Mouse (Mus musculus) intestine, embryonic 14.5 days (tissue): ENCODE measurements around the gene Nuak1. TPM values are rescaled to one million over a fixed set of nuclear protein-coding genes. Genes with fewer than 3 reads are reported as not detected.

Experiments
- ATAC-seq: fragments of 200-750 bp; cut with Nextera tagmentation; replicated peaks from 2 replicates; pipeline ENCODE4 v1.8.0; 2017; ENCODE audit warnings: low read depth, moderate number of reproducible peaks, moderate TSS enrichment, moderate library complexity; ENCODE audit not compliant: low FRiP score, low TSS enrichment
- DNase-seq: peaks from one replicate; pipeline ENCODE4 v3.0.0-alpha.2; 2018; ENCODE audit warnings: low spot score
- H3K27ac ChIP-seq: fragments of 300-500 bp; sonication (generic); 2 replicates; pipeline ENCODE4 v1.5.1; 2014; ENCODE audit warnings: low read depth, mild to moderate bottlenecking, control low read depth
- H3K27me3 ChIP-seq: fragments of 300-500 bp; sonication (generic); replicated peaks from 2 replicates; pipeline ENCODE4 v1.6.1; 2014; ENCODE audit warnings: low read length, control low read depth; ENCODE audit not compliant: control insufficient read depth, insufficient read depth
- H3K36me3 ChIP-seq: fragments of 300-500 bp; sonication (generic); 2 replicates; pipeline ENCODE4 v1.6.1; 2014; ENCODE audit warnings: low read length, control low read depth; ENCODE audit not compliant: control insufficient read depth, insufficient read depth
- H3K4me1 ChIP-seq: fragments of 300-500 bp; sonication (generic); replicated peaks from 2 replicates; pipeline ENCODE4 v1.6.1; 2014; ENCODE audit warnings: low read length, control low read depth, mixed read lengths; ENCODE audit not compliant: control insufficient read depth, insufficient read depth
- H3K4me2 ChIP-seq: fragments of 300-500 bp; sonication (generic); 2 replicates; pipeline ENCODE4 v1.6.1; 2014; ENCODE audit warnings: low read length
- H3K4me3 ChIP-seq: fragments of 300-500 bp; sonication (generic); 2 replicates; pipeline ENCODE4 v1.5.1; 2014; ENCODE audit warnings: low read depth, low read length, control low read depth, mixed read lengths
- H3K9ac ChIP-seq: fragments of 300-500 bp; sonication (generic); 2 replicates; pipeline ENCODE4 v1.6.1; 2014; ENCODE audit warnings: mild to moderate bottlenecking, low read length
- H3K9me3 ChIP-seq: fragments of 300-500 bp; sonication (generic); 2 replicates; pipeline ENCODE4 v1.6.1; 2016; ENCODE audit warnings: low read length, control low read depth; ENCODE audit not compliant: control insufficient read depth
- WGBS: fragments of 180-500 bp; shearing (Covaris S2); extraction: QIAGEN DNeasy Blood & Tissue Kit; methylation state at CpG from one replicate; pipeline ENCODE4 v1.1.7; 2014; 5-methylcytosine and 5-hydroxymethylcytosine counted together
- polyA plus RNA-seq: library from polyadenylated mRNA; unstranded; fragments of >200 nt; fragmentation: Nextera tagmentation; extraction: Ambion mirVana; gene quantifications from 2 replicates; pipeline ENCODE4 v1.2.1, GENCODE M21; 2014

Nuak1 gene
- polyA plus RNA-seq, 1 experiment from 2014 or later = 0.93 TPM

DNA sequence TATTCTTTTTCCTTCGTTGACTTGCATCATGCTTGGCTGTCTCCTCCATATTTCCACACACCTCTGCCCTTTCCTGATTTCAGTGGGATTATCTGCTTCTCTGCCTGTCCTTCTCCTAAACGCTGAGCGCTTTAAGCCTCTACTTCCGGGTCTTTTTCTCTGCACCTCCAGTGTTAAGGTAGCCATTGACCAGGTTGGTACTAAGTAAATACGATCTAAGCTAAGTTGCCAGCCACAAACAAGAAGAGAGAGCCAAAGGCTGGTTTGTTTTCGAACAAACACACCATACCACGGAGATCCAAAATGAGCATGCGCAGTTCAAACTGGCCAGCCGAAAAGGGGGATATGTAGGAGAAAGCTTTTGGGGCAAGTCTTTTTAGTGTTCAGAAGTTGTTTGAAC lies 17.1 kb upstream of the Nuak1 start:
- Histone ChIP-seq H3K27ac (no peak overlapping the region), H3K27me3 (no peaks in the 10 kb centered on the region), H3K9me3 (no peaks in the 10 kb centered on the region), H3K36me3 (no peaks in the 10 kb centered on the region), H3K4me1 (no peaks in the 10 kb centered on the region), H3K9ac (no peak overlapping the region), H3K4me2 (no peak overlapping the region), H3K4me3 (no peak overlapping the region)
- ATAC-seq (no peak), DNase-seq (no peak)
- 80% methylated on average over 9 of the region's 9 CpGs for WGBS

DNA sequence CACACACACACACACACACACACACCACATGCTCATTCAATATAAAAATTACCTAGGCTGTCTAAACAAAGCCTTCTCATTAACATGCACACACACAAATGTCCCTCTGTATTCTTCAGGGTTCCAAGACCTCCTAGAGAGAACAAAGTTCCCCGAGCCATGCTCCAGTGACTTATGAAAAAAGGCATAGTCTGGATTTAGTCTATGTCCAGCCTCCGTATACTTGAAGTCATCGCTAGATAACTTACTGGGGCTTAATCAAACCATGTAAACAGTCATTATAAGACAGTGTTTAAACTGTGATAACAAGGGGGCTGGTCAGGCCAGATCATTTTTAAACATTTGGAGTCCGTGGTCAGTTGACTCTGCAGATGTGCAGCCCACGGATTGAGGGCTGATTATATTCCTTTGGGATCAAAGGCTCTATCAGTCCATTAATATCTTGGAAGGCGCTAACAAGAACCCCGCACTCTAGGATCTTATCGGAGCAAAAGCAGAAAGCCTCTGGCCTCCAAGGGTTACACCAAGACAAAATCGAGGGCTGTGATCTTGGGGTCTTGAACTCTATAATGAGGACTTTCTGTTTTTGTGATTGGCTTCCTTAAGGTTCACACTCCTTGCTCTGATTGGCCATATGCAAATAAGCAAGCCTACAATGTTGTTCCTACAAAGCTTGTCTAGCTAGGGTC lies 16.4 kb upstream of the Nuak1 start:
- DNase-seq (no peak), ATAC-seq (no peak)
- no peak overlapping the region for H3K4me2 ChIP-seq
- no peak overlapping the region for H3K4me3 ChIP-seq
- H3K9ac ChIP-seq = no peak overlapping the region
- no peaks in the 10 kb centered on the region for H3K9me3 ChIP-seq
- H3K36me3 ChIP-seq = no peaks in the 10 kb centered on the region
- H3K27me3 ChIP-seq = no peaks in the 10 kb centered on the region
- no peak overlapping the region for H3K27ac ChIP-seq
- no peaks in the 10 kb centered on the region for H3K4me1 ChIP-seq
- 41% methylated on average over 9 of the region's 9 CpGs for WGBS

DNA sequence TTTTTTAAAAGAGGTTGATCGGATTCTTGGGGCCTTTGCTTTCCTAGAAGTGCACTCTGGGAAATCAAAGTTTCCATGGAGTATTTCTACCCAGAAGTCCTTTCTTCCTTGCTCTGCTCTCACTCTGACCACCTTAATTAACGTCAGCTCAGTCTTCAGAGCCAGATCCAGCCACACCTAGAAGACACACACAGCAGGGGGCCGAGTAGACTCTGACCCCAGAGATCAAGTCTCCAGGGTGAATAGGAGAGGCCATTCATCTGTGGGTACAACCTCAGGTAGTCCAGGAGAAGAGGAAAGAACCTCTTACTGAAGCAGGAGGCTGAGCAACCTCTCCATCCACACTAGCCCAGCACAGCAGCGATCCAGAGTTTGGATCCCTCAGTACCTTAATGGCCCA lies 11.5 kb upstream of the Nuak1 start:
- no peaks in the 10 kb centered on the region for H3K27me3 ChIP-seq
- no peak overlapping the region for H3K4me3 ChIP-seq
- DNase-seq = no peak
- 66% methylated on average over 4 of the region's 4 CpGs for WGBS
- H3K4me1 ChIP-seq = no peaks in the 10 kb centered on the region; the same call in 1 of the 2 replicates
- H3K4me2 ChIP-seq = no peak overlapping the region
- H3K9me3 ChIP-seq = no peaks in the 10 kb centered on the region
- ATAC-seq = no peak
- no peak overlapping the region for H3K9ac ChIP-seq
- H3K27ac ChIP-seq = no peak overlapping the region
- H3K36me3 ChIP-seq = no peaks in the 10 kb centered on the region

DNA sequence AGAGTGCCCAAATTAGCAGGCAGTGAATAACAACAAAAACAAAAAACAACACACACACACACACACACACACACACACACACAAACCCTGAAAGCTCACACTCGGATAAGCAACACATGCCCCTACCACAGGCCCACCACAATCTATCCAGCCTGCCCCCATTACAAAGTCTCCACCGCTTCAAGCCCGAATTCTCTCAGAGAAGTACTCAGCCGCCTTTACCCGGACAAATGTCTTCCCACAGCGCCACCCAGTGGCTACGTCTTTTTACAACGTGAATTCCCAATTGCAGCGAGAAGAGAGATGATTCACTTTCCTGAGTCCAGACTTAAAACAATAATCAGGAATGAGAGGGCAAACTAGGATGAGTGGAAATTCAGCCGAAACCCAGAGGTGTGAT lies 10.3 kb upstream of the Nuak1 start:
- DNase-seq = peak; percentile 96
- no peak overlapping the region for H3K9ac ChIP-seq
- no peak overlapping the region for H3K4me2 ChIP-seq
- H3K9me3 ChIP-seq = no peaks in the 10 kb centered on the region
- no peak overlapping the region for H3K27ac ChIP-seq
- 5% methylated on average over 10 of the region's 10 CpGs for WGBS
- H3K4me1 ChIP-seq = no peaks in the 10 kb centered on the region; the same call in 1 of the 2 replicates
- H3K36me3 ChIP-seq = no peaks in the 10 kb centered on the region
- peak; percentile 68 for ATAC-seq
- no peak overlapping the region for H3K4me3 ChIP-seq
- H3K27me3 ChIP-seq = no peaks in the 10 kb centered on the region

DNA sequence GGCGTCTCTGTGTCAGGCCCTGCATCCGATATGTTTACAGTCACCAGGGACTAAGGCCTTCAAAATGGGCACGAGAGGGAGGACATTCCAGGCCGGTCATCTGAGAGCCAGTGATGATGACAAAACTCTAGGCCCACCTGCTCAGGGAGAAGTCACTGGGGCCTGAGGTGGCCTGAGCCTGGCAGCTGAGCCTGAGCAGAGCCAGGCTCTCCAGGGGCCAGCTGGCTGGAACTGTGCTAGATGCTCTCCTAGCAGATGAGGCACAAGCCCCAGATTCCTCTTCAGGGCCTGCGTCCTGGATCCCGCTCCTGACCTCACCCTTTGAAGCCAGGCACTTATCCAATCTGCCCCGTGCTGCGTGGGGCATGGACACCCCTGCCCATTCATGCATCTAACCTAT lies 9.3 kb upstream of the Nuak1 start:
- Histone ChIP-seq H3K4me3 (no peak overlapping the region), H3K9me3 (no peaks in the 10 kb centered on the region), H3K36me3 (no peaks in the 10 kb centered on the region), H3K9ac (no peak overlapping the region), H3K27ac (no peak overlapping the region), H3K4me1 (no peaks in the 10 kb centered on the region; the same call in 1 of the 2 replicates), H3K27me3 (no peaks in the 10 kb centered on the region), H3K4me2 (no peak overlapping the region)
- whole genome bisulfite sequencing = 75% methylated on average over 8 of the region's 8 CpGs
- ATAC-seq = no peak
- no peak for DNase-seq

DNA sequence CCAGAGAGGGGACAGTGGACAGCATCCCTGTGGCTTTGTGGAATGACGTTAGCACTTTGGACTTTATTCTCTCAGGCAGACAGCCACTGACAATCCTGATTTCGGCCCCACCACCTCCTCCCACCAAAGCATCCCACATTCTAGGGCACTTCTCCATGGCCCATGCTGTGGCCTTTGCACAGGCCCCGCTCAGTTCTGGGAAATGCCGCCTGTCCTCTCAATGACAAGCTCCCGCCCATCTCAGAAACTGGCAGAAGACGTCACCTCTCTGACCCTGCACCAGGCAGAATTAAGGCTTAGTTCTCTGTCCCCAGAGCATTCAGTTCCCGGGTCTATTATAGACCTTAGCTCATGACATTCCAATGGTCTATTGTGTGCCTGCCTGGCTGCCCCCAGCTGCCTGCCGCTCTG lies 7.0 kb upstream of the Nuak1 start:
- DNase-seq (no peak), ATAC-seq (no peak)
- Histone ChIP-seq H3K9me3 (no peaks in the 10 kb centered on the region), H3K4me2 (no peak overlapping the region), H3K27ac (no peak overlapping the region), H3K9ac (no peak overlapping the region), H3K4me3 (no peak overlapping the region), H3K4me1 (peaks cover 2% of the 10 kb centered on the region), H3K27me3 (no peaks in the 10 kb centered on the region), H3K36me3 (no peaks in the 10 kb centered on the region)
- WGBS = 51% methylated on average over 8 of the region's 8 CpGs

DNA sequence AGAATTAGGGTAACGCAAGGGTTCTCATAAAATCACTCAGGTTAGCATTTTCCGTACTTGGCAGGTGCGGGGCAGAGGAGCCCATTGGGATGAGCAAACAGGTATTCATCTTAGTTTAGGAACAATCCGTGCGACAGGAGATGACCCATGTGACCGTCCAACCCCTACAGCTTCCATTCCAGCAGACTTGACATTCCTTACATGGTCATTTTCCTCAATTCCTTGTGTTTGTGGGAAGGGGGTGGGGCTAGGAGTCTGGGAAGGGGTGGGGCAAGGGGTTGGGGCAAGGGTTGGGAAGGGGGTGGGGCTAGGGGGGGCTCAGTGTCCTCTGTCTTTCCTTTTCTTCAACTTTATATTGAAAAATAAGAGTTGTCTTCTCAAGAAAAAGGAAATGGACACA lies 6.3 kb upstream of the Nuak1 start:
- WGBS = 87% methylated on average over 6 of the region's 6 CpGs
- H3K27ac ChIP-seq = no peak overlapping the region
- peaks cover 10% of the 10 kb centered on the region for H3K4me1 ChIP-seq
- H3K36me3 ChIP-seq = no peaks in the 10 kb centered on the region
- no peak overlapping the region for H3K4me3 ChIP-seq
- no peak overlapping the region for H3K9ac ChIP-seq
- no peak overlapping the region for H3K4me2 ChIP-seq
- no peaks in the 10 kb centered on the region for H3K9me3 ChIP-seq
- DNase-seq (no peak), ATAC-seq (no peak)
- no peaks in the 10 kb centered on the region for H3K27me3 ChIP-seq

DNA sequence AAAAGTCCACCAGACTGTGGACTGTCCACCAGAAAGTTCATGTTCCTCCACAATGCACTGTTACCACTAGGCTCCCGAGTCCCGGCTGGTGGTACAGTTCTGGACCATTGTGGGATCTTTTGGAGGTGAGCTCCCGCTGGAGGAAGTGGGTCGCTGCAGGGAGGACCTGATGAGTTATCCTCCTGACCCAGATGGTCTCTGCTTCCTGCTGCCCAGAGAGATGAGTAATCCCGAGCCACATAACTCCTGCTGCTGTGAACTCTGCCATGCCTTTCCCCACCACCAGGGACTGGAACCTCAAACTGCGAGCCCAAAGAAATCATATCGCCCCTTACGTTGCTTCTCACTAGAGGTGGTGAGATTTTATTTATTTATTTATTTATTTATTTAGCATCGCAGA lies 4.0 kb upstream of the Nuak1 start:
- Histone ChIP-seq H3K4me2 (no peak overlapping the region), H3K4me3 (no peak overlapping the region), H3K4me1 (peaks cover 12% of the 10 kb centered on the region), H3K9ac (no peak overlapping the region), H3K27me3 (no peaks in the 10 kb centered on the region), H3K9me3 (no peaks in the 10 kb centered on the region), H3K36me3 (no peaks in the 10 kb centered on the region), H3K27ac (no peak overlapping the region)
- ATAC-seq (no peak), DNase-seq (no peak)
- WGBS = 75% methylated on average over 9 of the region's 9 CpGs

DNA sequence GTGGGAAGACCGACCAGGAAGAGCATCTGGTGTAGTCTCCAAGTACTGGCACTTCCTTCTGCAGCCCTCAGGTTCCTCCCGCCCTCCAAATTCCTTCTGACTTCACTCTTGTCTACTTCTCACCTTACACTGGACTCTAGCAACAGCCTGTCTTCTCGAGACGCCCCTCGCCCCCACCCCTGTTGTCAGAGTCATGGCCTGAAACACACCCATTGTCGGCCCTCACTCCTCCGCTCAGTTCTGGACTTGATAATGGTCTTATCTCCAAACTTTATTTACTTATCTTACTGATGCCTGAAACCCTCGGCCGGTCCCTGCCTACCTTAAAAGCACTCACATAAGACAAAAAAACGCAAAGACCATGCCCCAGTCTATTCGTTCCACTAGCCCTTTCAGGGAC lies 1.4 kb upstream of the Nuak1 start:
- Histone ChIP-seq H3K9me3 (no peaks in the 10 kb centered on the region), H3K4me2 (peak overlapping the region; percentile 78), H3K27me3 (no peaks in the 10 kb centered on the region), H3K9ac (peak overlapping the region; percentile 92), H3K36me3 (no peaks in the 10 kb centered on the region), H3K4me1 (peaks cover 23% of the 10 kb centered on the region), H3K4me3 (peak overlapping the region; percentile 64), H3K27ac (no peak overlapping the region)
- DNase-seq (peak; percentile 63), ATAC-seq (no peak)
- 14% methylated on average over 11 of the region's 11 CpGs for WGBS
